Mouse (Mus musculus): Measurements from ENCODE around the gene Gm20671. TPM values are rescaled to one million over a fixed set of nuclear protein-coding genes. Genes with fewer than 3 reads are reported as not detected.
"Not testable (repeated sequence)": the region's sequence is repeated elsewhere in the genome, so short reads cannot be mapped to it uniquely, and the experiment has no call there.

Gm20671 gene
- polyA plus RNA-seq, 1 experiment from 2014 or later, result not detected

- Histone ChIP-seq H3K36me3 (replicated peaks) (no peaks in the 10 kb centered on the region), H3K4me1 (peaks cover 12% of the 10 kb centered on the region), H3K9ac (no peak overlapping the region), H3K9me3 (no peaks in the 10 kb centered on the region), H3K27ac (0 out of 2 replicates have a peak overlapping the region, but pooled peaks have one; percentile 27), H3K4me2 (peak overlapping the region; percentile 19; the same call in 1 of the 2 replicates), H3K27me3 (replicated peaks) (no peaks in the 10 kb centered on the region), H3K4me3 (peak overlapping the region; percentile 22)
- WGBS, result 14% methylated on average over 9 of the region's 10 CpGs
- ATAC-seq (replicated peaks), result peak; percentile 34; the same call in 1 of the 2 replicates
Observed at GRCm38 (mm10) chr5:32745705-32746655, 80.9 kb downstream of the Gm20671 start.

- Histone ChIP-seq H3K4me2 (peak overlapping the region; percentile 18; the same call in 1 of the 2 replicates), H3K27me3 (replicated peaks) (no peaks in the 10 kb centered on the region), H3K9ac (no peak overlapping the region), H3K4me1 (peaks cover 12% of the 10 kb centered on the region), H3K4me3 (no peak overlapping the region), H3K27ac (peak overlapping the region; percentile 81), H3K9me3 (no peaks in the 10 kb centered on the region), H3K36me3 (replicated peaks) (no peaks in the 10 kb centered on the region)
- ATAC-seq (replicated peaks), result peak; percentile 40; the same call in 1 of the 2 replicates
- WGBS, result 44% methylated on average over 9 of the region's 9 CpGs
Observed at GRCm38 (mm10) chr5:32742149-32742548, 84.8 kb downstream of the Gm20671 start.

- H3K4me1 ChIP-seq, result peaks cover 12% of the 10 kb centered on the region
- H3K27me3 ChIP-seq (replicated peaks); H3K4me3 ChIP-seq; H3K9ac ChIP-seq; H3K36me3 ChIP-seq (replicated peaks); H3K9me3 ChIP-seq: not testable (repeated sequence)
- peak; percentile 67 for ATAC-seq (replicated peaks)
- peak overlapping the region; percentile 18; the same call in 1 of the 2 replicates for H3K4me2 ChIP-seq
- WGBS, result 56% methylated on average over 4 of the region's 4 CpGs
- peak overlapping the region; percentile 81 for H3K27ac ChIP-seq
Observed at GRCm38 (mm10) chr5:32741377-32741776, 85.5 kb downstream of the Gm20671 start.

GRCm38 (mm10) chr5:32740850-32741249 lies 86.1 kb downstream of the Gm20671 start:
- not testable (repeated sequence) for H3K4me2 ChIP-seq; H3K9ac ChIP-seq; H3K27me3 ChIP-seq (replicated peaks); H3K36me3 ChIP-seq (replicated peaks); H3K9me3 ChIP-seq; ATAC-seq (replicated peaks); H3K4me3 ChIP-seq
- 75% methylated on average over 8 of the region's 8 CpGs for WGBS
- Histone ChIP-seq H3K27ac (peak overlapping the region; percentile 81; the same call in 1 of the 2 replicates), H3K4me1 (peaks cover 12% of the 10 kb centered on the region)

- Histone ChIP-seq H3K27me3 (replicated peaks) (no peaks in the 10 kb centered on the region), H3K27ac (peak overlapping the region; percentile 81; the same call in 1 of the 2 replicates), H3K4me2 (no peak overlapping the region), H3K4me1 (peaks cover 12% of the 10 kb centered on the region), H3K4me3 (no peak overlapping the region), H3K36me3 (replicated peaks) (no peaks in the 10 kb centered on the region), H3K9ac (no peak overlapping the region), H3K9me3 (no peaks in the 10 kb centered on the region)
- WGBS, result 99% methylated on average over 3 of the region's 3 CpGs
- no peak for ATAC-seq (replicated peaks)
Observed at GRCm38 (mm10) chr5:32740138-32740537, 86.8 kb downstream of the Gm20671 start.

- not testable (repeated sequence) for H3K27ac ChIP-seq; H3K4me2 ChIP-seq; H3K36me3 ChIP-seq (replicated peaks); H3K9ac ChIP-seq; H3K4me3 ChIP-seq; H3K4me1 ChIP-seq; H3K9me3 ChIP-seq; ATAC-seq (replicated peaks); H3K27me3 ChIP-seq (replicated peaks)
- 93% methylated on average over 3 of the region's 3 CpGs for WGBS
Observed at GRCm38 (mm10) chr5:32736770-32737169, 90.1 kb downstream of the Gm20671 start.

- ATAC-seq (replicated peaks), result no peak
- 93% methylated on average over 6 of the region's 6 CpGs for WGBS
- H3K27ac ChIP-seq, result no peak overlapping the region
Observed at GRCm38 (mm10) chr5:32735779-32736178, 91.1 kb downstream of the Gm20671 start.

GRCm38 (mm10) chr5:32733892-32734291 lies 93.0 kb downstream of the Gm20671 start:
- H3K4me1 ChIP-seq; H3K9me3 ChIP-seq; H3K36me3 ChIP-seq (replicated peaks); H3K9ac ChIP-seq; H3K27ac ChIP-seq; H3K4me2 ChIP-seq; H3K27me3 ChIP-seq (replicated peaks); H3K4me3 ChIP-seq: not testable (repeated sequence)
- 0 out of 2 replicates have a peak, but pooled peaks have one; percentile 37 for ATAC-seq (replicated peaks)
- 93% methylated on average over 6 of the region's 6 CpGs for WGBS

More at GRCm38 (mm10) chr5:32735779-32736178, 91.1 kb downstream of the Gm20671 start:
- Histone ChIP-seq H3K4me1 (no peaks in the 10 kb centered on the region), H3K9me3 (no peaks in the 10 kb centered on the region), H3K4me3 (no peak overlapping the region), H3K4me2 (no peak overlapping the region), H3K36me3 (replicated peaks) (no peaks in the 10 kb centered on the region), H3K27me3 (replicated peaks) (no peaks in the 10 kb centered on the region), H3K9ac (no peak overlapping the region)

- no peak for ATAC-seq (replicated peaks)
- Histone ChIP-seq H3K9me3 (0 out of 2 replicates have a peak, but pooled peaks cover 3% of the 10 kb centered on the region), H3K4me2 (no peak overlapping the region), H3K4me1 (no peaks in the 10 kb centered on the region), H3K9ac (no peak overlapping the region), H3K27ac (no peak overlapping the region), H3K4me3 (no peak overlapping the region), H3K36me3 (replicated peaks) (no peaks in the 10 kb centered on the region), H3K27me3 (replicated peaks) (no peaks in the 10 kb centered on the region)
- WGBS, result 91% methylated on average over 8 of the region's 8 CpGs
Observed at GRCm38 (mm10) chr5:32728851-32729250, 98.1 kb downstream of the Gm20671 start.

- Histone ChIP-seq H3K27me3 (replicated peaks) (no peaks in the 10 kb centered on the region), H3K4me3 (no peak overlapping the region), H3K36me3 (replicated peaks) (no peaks in the 10 kb centered on the region), H3K27ac (no peak overlapping the region), H3K4me2 (no peak overlapping the region), H3K4me1 (no peaks in the 10 kb centered on the region), H3K9me3 (0 out of 2 replicates have a peak, but pooled peaks cover 3% of the 10 kb centered on the region), H3K9ac (no peak overlapping the region)
- 90% methylated on average over 7 of the region's 7 CpGs for WGBS
- ATAC-seq (replicated peaks), result no peak
Observed at GRCm38 (mm10) chr5:32728300-32728699, 98.6 kb downstream of the Gm20671 start.

- not testable (repeated sequence) for ATAC-seq (replicated peaks); H3K9me3 ChIP-seq; H3K4me3 ChIP-seq; H3K9ac ChIP-seq; H3K4me1 ChIP-seq; H3K36me3 ChIP-seq (replicated peaks); H3K27ac ChIP-seq; H3K4me2 ChIP-seq; H3K27me3 ChIP-seq (replicated peaks)
- 77% methylated on average over 3 of the region's 3 CpGs for WGBS
Observed at GRCm38 (mm10) chr5:32725397-32725796, 101.5 kb downstream of the Gm20671 start.

GRCm38 (mm10) chr5:32723981-32724380 lies 102.9 kb downstream of the Gm20671 start:
- Histone ChIP-seq H3K27ac (no peak overlapping the region), H3K27me3 (replicated peaks) (no peaks in the 10 kb centered on the region), H3K9me3 (0 out of 2 replicates have a peak, but pooled peaks cover 3% of the 10 kb centered on the region), H3K4me3 (no peak overlapping the region), H3K36me3 (replicated peaks) (no peaks in the 10 kb centered on the region), H3K4me1 (no peaks in the 10 kb centered on the region), H3K4me2 (no peak overlapping the region), H3K9ac (no peak overlapping the region)
- no peak for ATAC-seq (replicated peaks)
- WGBS, result 91% methylated on average over 7 of the region's 7 CpGs

Data from midbrain, embryonic 15.5 days (tissue).